Mouse (Mus musculus) thymus, adult 2 months (tissue): ENCODE results near the gene P2ry10b.

ENCODE experiments used
- CTCF ChIP-seq: fragments of 200-500 bp; IDR thresholded peaks from 2 replicates; pipeline ENCODE4 v1.5.1; 2012; ENCODE audit warnings: mild to moderate bottlenecking, control low read depth, low read length, moderate library complexity, borderline replicate concordance; ENCODE audit not compliant: control insufficient read depth, poor library complexity, insufficient read depth; ENCODE audit errors: extremely low read depth
- POLR2A ChIP-seq: fragments of 200-500 bp; IDR thresholded peaks from 2 replicates; pipeline ENCODE4 v1.6.1; 2012; ENCODE audit warnings: mild to moderate bottlenecking, low read length, control low read depth, moderate library complexity; ENCODE audit not compliant: control insufficient read depth, poor library complexity, insufficient read depth; ENCODE audit errors: extremely low read depth

- no peak for TF ChIP-seq CTCF
- TF ChIP-seq POLR2A = no peak
Measured at GRCm38 (mm10) chrX:107156021-107156420, 7.3 kb downstream of the P2ry10b start.
